Mouse (Mus musculus): ENCODE data around the gene Mbnl2.

Gene Mbnl2

GRCm38 (mm10) chr14:120463938-120464727 lies 188.7 kb downstream of the Mbnl2 start:
- in situ Hi-C loops (cut with MboI, MseI), result no loop called here

- in situ Hi-C loops (cut with MboI, MseI), result no loop called here
Measured at GRCm38 (mm10) chr14:120466816-120467215, 191.3 kb downstream of the Mbnl2 start.

GRCm38 (mm10) chr14:120469126-120469790 lies 193.8 kb downstream of the Mbnl2 start:
- in situ Hi-C loops (cut with MboI, MseI), result no loop called here

- in situ Hi-C loops (cut with MboI, MseI), result loop anchor here (5.0 to 25.0 kb wide), 4 partner anchors 911 to 1629 kb away; partner anchors contain the start of genes Stk24 (in 1 of the 2) and Tm9sf2 (in 1 of the 2)
Measured at GRCm38 (mm10) chr14:120476186-120476697, 200.8 kb downstream of the Mbnl2 start.

GRCm38 (mm10) chr14:120477288-120477981 lies 202.0 kb downstream of the Mbnl2 start:
- in situ Hi-C loops (cut with MboI, MseI), result loop anchor here (5.0 to 25.0 kb wide), 4 partner anchors 910 to 1627 kb away; partner anchors contain the start of genes Stk24 (in 1 of the 2) and Tm9sf2 (in 1 of the 2)

- in situ Hi-C loops (cut with MboI, MseI), result loop anchor here (5.0 to 25.0 kb wide), 4 partner anchors 909 to 1627 kb away; partner anchors contain the start of genes Stk24 (in 1 of the 2) and Tm9sf2 (in 1 of the 2)
Measured at GRCm38 (mm10) chr14:120477982-120478568, 202.6 kb downstream of the Mbnl2 start, which contains the start of gene Rap2a. Gene Rap2a (plus strand): TSS chr14:120478444.

- in situ Hi-C loops (cut with MboI, MseI), result loop anchor here (5.0 to 25.0 kb wide), 4 partner anchors 909 to 1626 kb away; partner anchors contain the start of genes Stk24 (in 1 of the 2) and Tm9sf2 (in 1 of the 2)
Measured at GRCm38 (mm10) chr14:120478641-120479341, 203.3 kb downstream of the Mbnl2 start.

- in situ Hi-C loops (cut with MboI, MseI), result loop anchor here in 1 of 2 experiments (25.0 kb wide), 1 partner anchor 907 kb away; the partner anchor contains the start of gene Stk24
Measured at GRCm38 (mm10) chr14:120480341-120480900, 205.0 kb downstream of the Mbnl2 start.

- in situ Hi-C loops (cut with MboI, MseI), result loop anchor here in 1 of 2 experiments (25.0 kb wide), 1 partner anchor 906 kb away; the partner anchor contains the start of gene Stk24
Measured at GRCm38 (mm10) chr14:120480927-120481326, 205.5 kb downstream of the Mbnl2 start.

Data from T-helper 17 cell (primary cell).